Mouse (Mus musculus) heart, adult 2 months (tissue): ENCODE measurements around the gene Iqsec1.

Experiments used
- CTCF ChIP-seq: fragments of 200-600 bp; IDR thresholded peaks from 2 replicates; pipeline ENCODE4 v1.8.1; 2022; ENCODE audit warnings: antibody characterized with exemption, mild to moderate bottlenecking, moderate library complexity
- EP300 ChIP-seq: fragments of 200-500 bp; IDR thresholded peaks from 2 replicates; pipeline ENCODE4 v1.6.1; 2011; ENCODE audit warnings: low read depth, low read length, control low read depth; ENCODE audit not compliant: insufficient read depth
- POLR2A ChIP-seq: fragments of 200-500 bp; IDR thresholded peaks from 2 replicates; pipeline ENCODE4 v1.6.1; 2011; ENCODE audit warnings: mild to moderate bottlenecking, low read depth, low read length, control low read depth; ENCODE audit not compliant: insufficient read depth

GRCm38 (mm10) chr6:90912768-90913167, 75.7 kb downstream of the Iqsec1 start:
- no peak for TF ChIP-seq POLR2A
- no peak for TF ChIP-seq EP300
- TF ChIP-seq CTCF, result no peak
